Mouse (Mus musculus) forebrain, embryonic 12.5 days (tissue): ENCODE data around the gene Card6. TPM values are rescaled to one million over a fixed set of nuclear protein-coding genes. Genes with fewer than 3 reads are reported as not detected.

Experiments used
- ATAC-seq: fragments of 200-750 bp; cut with Nextera tagmentation; 2 replicates; pipeline ENCODE4 v1.8.0; 2017; ENCODE audit warnings: moderate TSS enrichment; ENCODE audit not compliant: low FRiP score
- H3K27ac ChIP-seq: fragments of 300-500 bp; sonication (generic); 2 replicates; pipeline ENCODE4 v1.5.1; 2016; ENCODE audit warnings: mild to moderate bottlenecking
- H3K27me3 ChIP-seq: fragments of 300-500 bp; sonication (generic); 2 replicates; pipeline ENCODE4 v1.6.1; 2016; ENCODE audit warnings: mild to moderate bottlenecking
- H3K36me3 ChIP-seq: fragments of 300-500 bp; sonication (generic); replicated peaks from 2 replicates; pipeline ENCODE4 v1.6.1; 2016; ENCODE audit warnings: mild to moderate bottlenecking
- H3K4me1 ChIP-seq: fragments of 300-500 bp; sonication (generic); 2 replicates; pipeline ENCODE4 v1.6.1; 2016
- H3K4me2 ChIP-seq: fragments of 300-500 bp; sonication (generic); 2 replicates; pipeline ENCODE4 v1.6.1; 2016; ENCODE audit warnings: mild to moderate bottlenecking, moderate library complexity
- H3K4me3 ChIP-seq: fragments of 300-500 bp; sonication (generic); replicated peaks from 2 replicates; pipeline ENCODE4 v1.5.1; 2016; ENCODE audit warnings: mild to moderate bottlenecking
- H3K9ac ChIP-seq: fragments of 300-500 bp; sonication (generic); 2 replicates; pipeline ENCODE4 v1.6.1; 2016; ENCODE audit warnings: mild to moderate bottlenecking
- H3K9me3 ChIP-seq: fragments of 300-500 bp; sonication (generic); 2 replicates; pipeline ENCODE4 v1.6.1; 2016
- WGBS: fragments of 180-500 bp; shearing (Covaris S2); methylation state at CpG from one replicate; pipeline ENCODE4 v1.1.7; 2016; 5-methylcytosine and 5-hydroxymethylcytosine counted together
- polyA plus RNA-seq: library from polyadenylated mRNA; unstranded; fragments of >200 nt; fragmentation: Nextera tagmentation; extraction: Ambion mirVana; gene quantifications from 2 replicates; pipeline ENCODE4 v1.2.1, GENCODE M21; 2016

The Card6 gene
- polyA plus RNA-seq, 1 experiment from 2014 or later: 0.45 TPM

- no peak overlapping the region for H3K4me2 ChIP-seq
- no peaks in the 10 kb centered on the region for H3K27me3 ChIP-seq
- H3K9ac ChIP-seq: no peak overlapping the region
- H3K4me3 ChIP-seq: no peak overlapping the region
- 84% methylated on average over 2 of the region's 2 CpGs for WGBS
- H3K4me1 ChIP-seq: no peaks in the 10 kb centered on the region
- peaks cover 23% of the 10 kb centered on the region for H3K36me3 ChIP-seq
- ATAC-seq: no peak
- no peak overlapping the region for H3K27ac ChIP-seq
- H3K9me3 ChIP-seq: no peaks in the 10 kb centered on the region
Observed at GRCm38 (mm10) chr15:5127487-5127886, 19.1 kb upstream of the Card6 start.

- Histone ChIP-seq H3K4me3 (no peak overlapping the region), H3K4me2 (no peak overlapping the region), H3K4me1 (no peaks in the 10 kb centered on the region), H3K27ac (no peak overlapping the region), H3K27me3 (no peaks in the 10 kb centered on the region), H3K9ac (no peak overlapping the region), H3K9me3 (no peaks in the 10 kb centered on the region), H3K36me3 (peaks cover 33% of the 10 kb centered on the region)
- no peak for ATAC-seq
- 60% methylated on average over 4 of the region's 4 CpGs for WGBS
Observed at GRCm38 (mm10) chr15:5126456-5126855, 18.1 kb upstream of the Card6 start.

- peaks cover 15% of the 10 kb centered on the region for H3K4me1 ChIP-seq
- no peak; the same call in 1 of the 2 replicates for ATAC-seq
- no peak overlapping the region for H3K4me2 ChIP-seq
- H3K27ac ChIP-seq: no peak overlapping the region
- H3K9ac ChIP-seq: no peak overlapping the region
- no peaks in the 10 kb centered on the region for H3K27me3 ChIP-seq
- no peak overlapping the region for H3K4me3 ChIP-seq
- 91% methylated on average over 12 of the region's 12 CpGs for WGBS
- peaks cover 73% of the 10 kb centered on the region for H3K36me3 ChIP-seq
- no peaks in the 10 kb centered on the region for H3K9me3 ChIP-seq
Observed at GRCm38 (mm10) chr15:5121535-5122313, 13.4 kb upstream of the Card6 start.

- 95% methylated on average over 2 of the region's 2 CpGs for WGBS
- H3K9me3 ChIP-seq: no peaks in the 10 kb centered on the region
- H3K4me1 ChIP-seq: peaks cover 23% of the 10 kb centered on the region
- no peaks in the 10 kb centered on the region for H3K27me3 ChIP-seq
- H3K9ac ChIP-seq: no peak overlapping the region
- no peak overlapping the region for H3K4me3 ChIP-seq
- ATAC-seq: no peak
- no peak overlapping the region for H3K4me2 ChIP-seq
- no peak overlapping the region for H3K27ac ChIP-seq
- peaks cover 67% of the 10 kb centered on the region for H3K36me3 ChIP-seq
Observed at GRCm38 (mm10) chr15:5119707-5120106, 11.4 kb upstream of the Card6 start.

GRCm38 (mm10) chr15:5119192-5119591 is 10.9 kb upstream of the Card6 start:
- Histone ChIP-seq H3K4me1 (peaks cover 23% of the 10 kb centered on the region), H3K36me3 (peaks cover 62% of the 10 kb centered on the region), H3K27ac (no peak overlapping the region), H3K9ac (no peak overlapping the region), H3K4me2 (no peak overlapping the region), H3K4me3 (no peak overlapping the region), H3K9me3 (no peaks in the 10 kb centered on the region), H3K27me3 (no peaks in the 10 kb centered on the region)
- no peak for ATAC-seq
- 93% methylated on average over 2 of the region's 2 CpGs for WGBS

- Histone ChIP-seq H3K4me3 (no peak overlapping the region), H3K4me1 (peaks cover 23% of the 10 kb centered on the region), H3K9ac (no peak overlapping the region), H3K9me3 (no peaks in the 10 kb centered on the region), H3K27ac (no peak overlapping the region), H3K4me2 (no peak overlapping the region), H3K36me3 (peaks cover 61% of the 10 kb centered on the region), H3K27me3 (no peaks in the 10 kb centered on the region)
- no peak for ATAC-seq
- WGBS: 94% methylated on average over 9 of the region's 9 CpGs
Observed at GRCm38 (mm10) chr15:5118626-5119025, 10.3 kb upstream of the Card6 start.

GRCm38 (mm10) chr15:5117031-5117601 is 8.8 kb upstream of the Card6 start:
- no peak for ATAC-seq
- Histone ChIP-seq H3K27me3 (no peaks in the 10 kb centered on the region), H3K9ac (peak overlapping the region; percentile 93), H3K9me3 (no peaks in the 10 kb centered on the region), H3K4me2 (peak overlapping the region; percentile 70), H3K27ac (peak overlapping the region; percentile 91), H3K4me3 (peak overlapping the region; percentile 90), H3K36me3 (peaks cover 47% of the 10 kb centered on the region), H3K4me1 (peaks cover 23% of the 10 kb centered on the region)
- WGBS: 2% methylated on average over 22 of the region's 22 CpGs

GRCm38 (mm10) chr15:5116270-5117030 is 8.1 kb upstream of the Card6 start, which contains the start of gene Rpl37:
TSS of gene Rpl37 (plus strand) at chr15:5116645.
- peak within 1 kb of the TSS; percentile 93 for H3K9ac ChIP-seq
- peak within 1 kb of the TSS; percentile 91 for H3K27ac ChIP-seq
- peaks cover 40% of the 10 kb centered on the region for H3K36me3 ChIP-seq
- peak within 1 kb of the TSS; percentile 90 for H3K4me3 ChIP-seq
- WGBS: under 1% methylated on average over 55 of the region's 55 CpGs
- H3K27me3 ChIP-seq: no peaks in the 10 kb centered on the region
- H3K4me2 ChIP-seq: peak within 1 kb of the TSS; percentile 70
- peak; percentile 100 for ATAC-seq
- H3K4me1 ChIP-seq: peaks cover 23% of the 10 kb centered on the region
- no peaks in the 10 kb centered on the region for H3K9me3 ChIP-seq

GRCm38 (mm10) chr15:5115173-5115572 is 6.8 kb upstream of the Card6 start:
- Histone ChIP-seq H3K9ac (peak overlapping the region; percentile 67; the same call in 1 of the 2 replicates), H3K9me3 (no peaks in the 10 kb centered on the region), H3K27ac (peak overlapping the region; percentile 91; the same call in 1 of the 2 replicates), H3K4me1 (peaks cover 23% of the 10 kb centered on the region), H3K4me2 (peak overlapping the region; percentile 54), H3K36me3 (peaks cover 28% of the 10 kb centered on the region), H3K27me3 (no peaks in the 10 kb centered on the region), H3K4me3 (peak overlapping the region; percentile 90)
- no peak for ATAC-seq
- WGBS: 63% methylated on average over 8 of the region's 8 CpGs

GRCm38 (mm10) chr15:5112651-5113050 is 4.3 kb upstream of the Card6 start:
- H3K27me3 ChIP-seq: no peaks in the 10 kb centered on the region

GRCm38 (mm10) chr15:5108655-5109040 is 309 bp upstream of the Card6 start:
- H3K27ac ChIP-seq: no peak overlapping the region
- no peaks in the 10 kb centered on the region for H3K9me3 ChIP-seq
- H3K27me3 ChIP-seq: no peaks in the 10 kb centered on the region
- no peak overlapping the region for H3K4me3 ChIP-seq
- H3K4me2 ChIP-seq: no peak overlapping the region
- H3K4me1 ChIP-seq: no peaks in the 10 kb centered on the region
- H3K9ac ChIP-seq: no peak overlapping the region
- ATAC-seq: no peak
- WGBS: 88% methylated on average over 3 of the region's 3 CpGs
- no peaks in the 10 kb centered on the region for H3K36me3 ChIP-seq

More at GRCm38 (mm10) chr15:5112651-5113050, 4.3 kb upstream of the Card6 start:
- H3K4me1 ChIP-seq: peaks cover 12% of the 10 kb centered on the region
- no peaks in the 10 kb centered on the region for H3K9me3 ChIP-seq
- WGBS: 87% methylated on average over 3 of the region's 3 CpGs
- no peak for ATAC-seq
- H3K4me3 ChIP-seq: no peak overlapping the region
- peaks cover 3% of the 10 kb centered on the region for H3K36me3 ChIP-seq
- no peak overlapping the region for H3K9ac ChIP-seq
- no peak overlapping the region for H3K27ac ChIP-seq
- H3K4me2 ChIP-seq: no peak overlapping the region

- Histone ChIP-seq H3K36me3 (no peaks in the 10 kb centered on the region), H3K4me2 (no peak overlapping the region), H3K9me3 (no peaks in the 10 kb centered on the region), H3K27ac (no peak overlapping the region), H3K27me3 (no peaks in the 10 kb centered on the region), H3K4me1 (no peaks in the 10 kb centered on the region), H3K9ac (no peak overlapping the region), H3K4me3 (no peak overlapping the region)
- 61% methylated on average over 2 of the region's 2 CpGs for WGBS
- no peak for ATAC-seq
Observed at GRCm38 (mm10) chr15:5106293-5106692, 2.0 kb downstream of the Card6 start.
